Mouse (Mus musculus) liver, embryonic 13.5 days (tissue): ENCODE measurements around the gene Kidins220. TPM values are rescaled to one million over a fixed set of nuclear protein-coding genes. Genes with fewer than 3 reads are reported as not detected.

ENCODE experiments used
- ATAC-seq: fragments of 200-750 bp; cut with Nextera tagmentation; 2 replicates; pipeline ENCODE4 v1.8.0; 2017; ENCODE audit warnings: low read depth, mild to moderate bottlenecking, moderate number of reproducible peaks, moderate library complexity
- DNase-seq: peaks from one replicate; pipeline ENCODE4 v3.0.0; 2022
- H3K27ac ChIP-seq: fragments of 300-500 bp; sonication (generic); 2 replicates; pipeline ENCODE4 v1.5.1; 2015; ENCODE audit warnings: moderate library complexity, mild to moderate bottlenecking, inconsistent platforms
- H3K27me3 ChIP-seq: fragments of 300-500 bp; sonication (generic); 2 replicates; pipeline ENCODE4 v1.6.1; 2015; ENCODE audit warnings: mild to moderate bottlenecking, inconsistent platforms
- H3K36me3 ChIP-seq: fragments of 300-500 bp; sonication (generic); 2 replicates; pipeline ENCODE4 v1.6.1; 2015; ENCODE audit warnings: mild to moderate bottlenecking, inconsistent platforms
- H3K4me1 ChIP-seq: fragments of 300-500 bp; sonication (generic); replicated peaks from 2 replicates; pipeline ENCODE4 v1.6.1; 2015; ENCODE audit warnings: inconsistent platforms
- H3K4me2 ChIP-seq: fragments of 300-500 bp; sonication (generic); 2 replicates; pipeline ENCODE4 v1.6.1; 2015; ENCODE audit warnings: inconsistent platforms, mild to moderate bottlenecking, moderate library complexity
- H3K4me3 ChIP-seq: fragments of 300-500 bp; sonication (generic); replicated peaks from 2 replicates; pipeline ENCODE4 v1.5.1; 2015; ENCODE audit warnings: mild to moderate bottlenecking, inconsistent platforms
- H3K9ac ChIP-seq: fragments of 300-500 bp; sonication (generic); 2 replicates; pipeline ENCODE4 v1.6.1; 2015; ENCODE audit warnings: mild to moderate bottlenecking, inconsistent platforms
- H3K9me3 ChIP-seq: fragments of 300-500 bp; sonication (generic); replicated peaks from 2 replicates; pipeline ENCODE4 v1.6.1; 2016; ENCODE audit warnings: inconsistent platforms
- WGBS: fragments of 180-500 bp; shearing (Covaris S2); methylation state at CpG from one replicate; pipeline ENCODE4 v1.1.7; 2015; ENCODE audit not compliant: insufficient replicate concordance; 5-methylcytosine and 5-hydroxymethylcytosine counted together
- polyA plus RNA-seq: library from polyadenylated mRNA; unstranded; fragments of >200 nt; fragmentation: Nextera tagmentation; extraction: Ambion mirVana; gene quantifications from 2 replicates; pipeline ENCODE4 v1.2.1, GENCODE M21; 2015

The Kidins220 gene
- polyA plus RNA-seq = 6.3 and 8.6 TPM in 2 replicates

DNA sequence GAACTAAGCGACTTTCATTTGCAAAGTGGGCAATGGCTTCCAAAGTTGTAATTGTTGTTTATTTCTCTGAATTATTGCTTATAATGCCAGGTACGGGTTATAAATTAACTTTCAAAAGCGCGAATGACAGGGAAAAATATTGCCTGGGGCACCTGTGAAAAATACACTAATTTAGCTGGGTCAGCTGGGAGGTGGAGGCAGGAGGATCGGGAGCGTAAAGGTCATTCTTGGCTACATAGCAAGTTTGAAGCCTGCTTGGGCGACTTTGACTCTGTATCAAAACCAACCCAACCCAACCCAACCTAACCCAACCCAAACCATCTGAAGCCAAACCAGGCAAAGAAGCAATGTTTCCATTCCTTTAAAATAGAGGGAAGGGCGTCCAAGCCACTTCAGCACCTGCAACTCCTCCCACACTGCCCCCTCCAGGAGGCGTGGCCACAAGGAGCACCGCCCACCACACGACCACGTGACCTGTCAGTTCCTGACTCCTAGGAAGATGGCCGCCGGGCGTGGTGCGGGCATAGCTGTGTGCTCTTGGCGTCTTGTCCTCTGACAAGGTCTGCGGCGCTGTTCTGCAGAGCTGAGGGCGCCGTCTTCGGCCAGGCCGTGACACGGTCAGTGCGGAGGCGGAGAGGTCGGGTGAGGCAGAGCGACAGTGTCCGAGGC is at the start of gene Kidins220:
Kidins220 (plus strand) TSS at position 480 of the 669 bp plus-strand sequence.
- Histone ChIP-seq H3K9ac (peak within 1 kb of the TSS; percentile 86), H3K4me1 (peaks cover 34% of the 10 kb centered on the region), H3K9me3 (no peaks in the 10 kb centered on the region), H3K4me2 (peak within 1 kb of the TSS; percentile 83), H3K27ac (peak within 1 kb of the TSS; percentile 92), H3K27me3 (no peaks in the 10 kb centered on the region), H3K4me3 (peak within 1 kb of the TSS; percentile 89), H3K36me3 (peaks cover 6% of the 10 kb centered on the region; the same call in 1 of the 2 replicates)
- WGBS = 11% methylated on average over 29 of the region's 29 CpGs
- ATAC-seq (peak; percentile 89), DNase-seq (peak; percentile 90)

- H3K9ac ChIP-seq = no peak overlapping the region
- H3K9me3 ChIP-seq = no peaks in the 10 kb centered on the region
- H3K27me3 ChIP-seq = 0 out of 2 replicates have a peak, but pooled peaks cover 5% of the 10 kb centered on the region
- DNase-seq (no peak), ATAC-seq (no peak)
- H3K4me1 ChIP-seq = peaks cover 34% of the 10 kb centered on the region
- no peak overlapping the region for H3K4me3 ChIP-seq
- no peak overlapping the region for H3K4me2 ChIP-seq
- no peak overlapping the region for H3K27ac ChIP-seq
- no peaks in the 10 kb centered on the region for H3K36me3 ChIP-seq
- WGBS = 74% methylated on average over 5 of the region's 5 CpGs
These were observed 49.4 kb upstream of the Kidins220 start for GRCm38 (mm10) chr12:24925276-24925675.

DNA sequence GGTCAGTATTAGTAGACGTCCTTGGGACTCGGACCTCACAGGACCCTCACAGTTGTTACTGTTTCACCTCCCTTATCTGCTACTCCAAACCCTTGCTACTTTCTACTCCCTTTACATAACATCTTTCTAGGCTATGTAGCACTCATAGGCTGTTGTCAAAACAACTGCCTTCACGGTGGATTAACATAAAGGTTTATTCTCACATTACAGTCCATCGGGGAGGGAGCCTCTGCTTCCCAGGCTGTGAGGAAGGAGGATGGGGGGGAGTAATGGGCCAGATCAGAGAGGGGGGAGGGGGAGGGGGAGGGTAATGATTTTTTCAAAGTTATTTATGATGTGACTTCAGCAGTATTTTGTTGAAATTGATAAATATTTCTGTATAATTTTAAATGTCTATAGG is 49.0 kb upstream of the Kidins220 start:
- DNase-seq (no peak), ATAC-seq (no peak)
- 59% methylated on average over 4 of the region's 4 CpGs for WGBS
- H3K4me3 ChIP-seq = no peak overlapping the region
- no peak overlapping the region for H3K9ac ChIP-seq
- H3K4me1 ChIP-seq = peaks cover 35% of the 10 kb centered on the region
- no peaks in the 10 kb centered on the region for H3K36me3 ChIP-seq
- H3K9me3 ChIP-seq = no peaks in the 10 kb centered on the region
- 0 out of 2 replicates have a peak, but pooled peaks cover 5% of the 10 kb centered on the region for H3K27me3 ChIP-seq
- no peak overlapping the region for H3K27ac ChIP-seq
- H3K4me2 ChIP-seq = no peak overlapping the region

DNA sequence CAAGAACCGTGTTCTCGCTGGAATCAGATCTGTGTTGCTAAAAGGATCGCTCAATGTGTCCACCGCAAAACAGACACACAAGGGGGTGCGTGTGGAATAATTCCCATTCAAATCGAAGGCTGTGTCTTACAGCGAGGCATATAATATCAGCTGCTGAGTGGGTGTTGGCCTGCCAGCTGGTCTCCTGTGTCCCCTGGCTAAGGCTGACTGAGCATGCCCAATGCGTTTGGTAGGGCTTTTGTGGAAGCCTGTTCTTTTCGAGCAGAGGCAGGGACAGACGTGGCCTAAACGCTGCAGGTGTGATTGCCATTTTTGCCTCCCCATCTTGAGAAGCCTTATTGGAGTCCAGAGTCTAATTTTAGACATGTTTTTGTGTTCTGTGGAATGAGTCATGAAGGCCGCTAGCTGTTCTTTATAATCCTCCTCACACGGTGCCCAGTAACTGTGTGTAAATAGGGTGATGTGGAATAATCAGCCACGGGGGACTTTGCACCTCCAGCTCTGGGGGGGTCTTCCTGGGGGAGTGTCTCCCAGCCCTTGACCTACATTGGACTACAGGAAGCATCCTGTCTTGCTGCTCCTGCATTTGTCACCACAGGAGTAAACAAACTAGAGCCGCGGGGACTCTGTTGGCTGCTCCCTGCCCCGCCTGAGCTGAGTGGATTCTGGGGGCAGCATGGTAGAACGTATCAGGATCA is 46.5 kb upstream of the Kidins220 start:
- Histone ChIP-seq H3K27me3 (0 out of 2 replicates have a peak, but pooled peaks cover 5% of the 10 kb centered on the region), H3K36me3 (no peaks in the 10 kb centered on the region), H3K27ac (no peak overlapping the region), H3K4me2 (no peak overlapping the region), H3K9ac (no peak overlapping the region), H3K9me3 (no peaks in the 10 kb centered on the region), H3K4me1 (peaks cover 46% of the 10 kb centered on the region), H3K4me3 (no peak overlapping the region)
- no peak for DNase-seq
- ATAC-seq = no peak
- 71% methylated on average over 18 of the region's 18 CpGs for WGBS

DNA sequence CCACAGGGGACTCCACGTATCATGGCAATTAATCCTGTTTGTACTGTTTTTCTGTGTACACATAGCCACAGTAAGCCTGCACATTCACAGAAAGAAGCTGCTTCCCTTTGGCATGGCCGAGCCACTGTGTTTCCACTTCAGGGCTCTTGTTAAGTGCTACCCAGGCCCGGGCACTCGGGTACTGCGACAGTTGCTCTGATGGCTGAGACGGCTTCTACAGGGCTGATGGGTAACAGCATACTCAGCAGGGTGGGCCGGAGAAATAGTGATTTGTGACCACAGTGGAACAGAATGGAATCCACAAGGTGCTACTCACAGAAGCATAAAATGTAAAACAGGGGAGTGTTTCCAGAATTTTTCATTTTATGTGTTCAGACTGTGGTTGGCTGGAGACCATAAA is 45.7 kb upstream of the Kidins220 start:
- 81% methylated on average over 7 of the region's 7 CpGs for WGBS
- H3K4me3 ChIP-seq = no peak overlapping the region
- DNase-seq (no peak), ATAC-seq (no peak)
- H3K9ac ChIP-seq = no peak overlapping the region
- no peak overlapping the region for H3K4me2 ChIP-seq
- no peak overlapping the region for H3K27ac ChIP-seq
- peaks cover 38% of the 10 kb centered on the region for H3K4me1 ChIP-seq
- H3K36me3 ChIP-seq = no peaks in the 10 kb centered on the region
- 0 out of 2 replicates have a peak, but pooled peaks cover 5% of the 10 kb centered on the region for H3K27me3 ChIP-seq
- H3K9me3 ChIP-seq = no peaks in the 10 kb centered on the region

DNA sequence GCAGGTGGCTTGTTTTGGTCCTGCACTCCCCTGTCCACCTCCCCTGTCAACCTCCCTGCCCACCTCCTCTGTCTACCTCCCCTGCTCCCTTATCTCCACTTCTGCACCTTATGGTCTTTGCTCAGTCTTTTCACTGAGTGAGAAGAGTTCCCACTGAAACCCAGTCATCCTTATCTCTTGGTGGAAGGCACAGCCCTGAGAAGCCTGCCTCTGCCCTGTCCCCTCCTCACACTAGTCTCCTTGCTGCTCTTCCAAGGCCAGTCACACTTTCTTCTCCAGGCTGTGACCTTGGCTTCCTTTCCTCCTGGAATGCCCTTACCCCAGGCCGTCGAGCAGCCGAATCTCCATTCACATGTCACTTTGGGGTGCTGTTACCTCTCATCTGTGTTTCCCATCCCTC is 44.0 kb upstream of the Kidins220 start:
- Histone ChIP-seq H3K4me3 (no peak overlapping the region), H3K36me3 (no peaks in the 10 kb centered on the region), H3K27me3 (0 out of 2 replicates have a peak, but pooled peaks cover under 1% of the 10 kb centered on the region), H3K4me1 (peaks cover 31% of the 10 kb centered on the region), H3K9ac (no peak overlapping the region; the same call in 1 of the 2 replicates), H3K4me2 (peak overlapping the region; percentile 16; the same call in 1 of the 2 replicates), H3K9me3 (no peaks in the 10 kb centered on the region), H3K27ac (peak overlapping the region; percentile 11; the same call in 1 of the 2 replicates)
- peak; percentile 94 for ATAC-seq
- DNase-seq = peak; percentile 38
- 56% methylated on average over 3 of the region's 3 CpGs for WGBS

GRCm38 (mm10) chr12:24932120-24932519 is 42.6 kb upstream of the Kidins220 start:
- no peak overlapping the region for H3K4me2 ChIP-seq
- no peak for DNase-seq
- no peak overlapping the region for H3K4me3 ChIP-seq
- H3K36me3 ChIP-seq = no peaks in the 10 kb centered on the region
- H3K9me3 ChIP-seq = no peaks in the 10 kb centered on the region
- H3K4me1 ChIP-seq = peaks cover 38% of the 10 kb centered on the region
- ATAC-seq = no peak
- WGBS = 80% methylated on average over 6 of the region's 6 CpGs
- H3K27ac ChIP-seq = no peak overlapping the region
- no peaks in the 10 kb centered on the region for H3K27me3 ChIP-seq
- no peak overlapping the region for H3K9ac ChIP-seq

DNA sequence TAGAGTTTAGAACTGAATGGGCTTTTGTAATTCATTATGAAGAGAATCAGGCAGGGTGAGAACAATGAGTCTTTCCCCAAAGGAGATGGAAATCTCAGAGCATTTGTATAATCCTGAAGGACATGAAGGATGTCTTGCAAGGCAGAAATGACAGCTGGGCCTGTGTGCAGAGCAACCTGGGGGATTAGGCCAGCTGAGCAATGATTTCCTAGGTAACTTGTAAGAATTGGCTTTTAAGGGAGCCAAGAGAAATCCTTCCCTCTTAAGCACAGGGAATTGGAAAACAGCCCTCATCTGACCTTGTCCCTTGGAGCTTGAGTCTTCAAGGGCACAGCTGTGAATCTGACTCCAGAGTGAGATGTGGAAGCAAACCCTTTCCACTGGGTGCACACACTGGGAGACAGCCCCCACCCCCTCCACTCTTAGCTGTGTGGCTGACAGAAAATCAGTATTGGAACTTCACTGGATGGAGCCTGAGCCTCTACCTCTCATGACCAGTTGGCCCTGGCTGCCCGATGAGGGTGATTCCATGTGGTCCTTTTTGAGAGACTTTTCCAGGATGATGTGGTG is 41.4 kb upstream of the Kidins220 start:
- H3K4me2 ChIP-seq = no peak overlapping the region
- H3K9me3 ChIP-seq = no peaks in the 10 kb centered on the region
- WGBS = 91% methylated on average over 1 of the region's 1 CpGs
- H3K36me3 ChIP-seq = no peaks in the 10 kb centered on the region
- H3K4me1 ChIP-seq = peaks cover 43% of the 10 kb centered on the region
- no peak overlapping the region for H3K9ac ChIP-seq
- H3K27ac ChIP-seq = no peak overlapping the region
- ATAC-seq (no peak), DNase-seq (no peak)
- H3K27me3 ChIP-seq = no peaks in the 10 kb centered on the region
- H3K4me3 ChIP-seq = no peak overlapping the region

DNA sequence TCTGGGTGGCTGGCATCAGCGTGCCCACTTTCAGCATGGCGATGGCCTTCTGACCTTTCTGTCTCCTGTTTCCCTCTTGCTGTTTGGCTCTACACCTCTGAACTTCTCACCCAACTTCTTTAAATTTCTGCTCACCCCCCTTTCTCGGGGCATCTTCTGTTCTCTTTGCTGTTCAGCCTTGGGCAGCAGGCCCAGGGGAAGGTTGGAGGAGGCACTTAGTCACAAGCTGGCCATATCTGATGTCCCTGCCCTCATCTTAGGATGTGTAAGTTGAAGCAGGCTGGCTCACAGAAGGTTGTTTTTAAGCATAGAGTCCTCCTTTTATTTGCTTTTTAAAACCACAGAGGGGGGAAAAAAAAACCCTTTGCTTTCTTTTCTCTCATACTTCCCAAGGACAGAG is 40.7 kb upstream of the Kidins220 start:
- WGBS = 74% methylated on average over 3 of the region's 3 CpGs

DNA sequence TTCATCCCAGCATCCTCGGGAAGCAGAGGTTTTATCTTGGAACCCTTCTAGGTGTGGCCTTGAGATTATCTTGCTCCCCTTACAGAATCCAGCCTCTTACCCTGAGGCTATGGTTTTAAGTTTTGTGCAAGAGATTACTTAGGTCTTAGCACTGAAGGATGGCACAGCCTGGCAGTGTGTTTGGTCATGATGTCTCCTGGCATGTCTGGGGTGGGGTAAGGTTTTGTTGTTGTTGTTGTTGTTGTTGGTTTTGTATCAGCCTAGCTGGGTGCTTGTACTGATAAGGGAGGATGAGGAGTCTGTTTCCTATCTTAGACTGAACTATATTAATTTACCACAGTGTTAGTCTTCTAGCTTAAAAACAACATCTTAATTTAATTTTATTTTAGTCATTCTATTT is 38.4 kb upstream of the Kidins220 start:
- Histone ChIP-seq H3K4me1 (peaks cover 30% of the 10 kb centered on the region), H3K36me3 (no peaks in the 10 kb centered on the region), H3K9ac (no peak overlapping the region), H3K9me3 (no peaks in the 10 kb centered on the region), H3K4me3 (no peak overlapping the region), H3K4me2 (no peak overlapping the region), H3K27me3 (no peaks in the 10 kb centered on the region), H3K27ac (no peak overlapping the region)
- WGBS = 14% methylated on average over 1 of the region's 1 CpGs
- DNase-seq (no peak), ATAC-seq (no peak)

More for the DNA sequence above, 40.7 kb upstream of the Kidins220 start:
- Histone ChIP-seq H3K27ac (no peak overlapping the region), H3K4me3 (no peak overlapping the region), H3K4me1 (peaks cover 38% of the 10 kb centered on the region), H3K9me3 (no peaks in the 10 kb centered on the region), H3K36me3 (no peaks in the 10 kb centered on the region), H3K27me3 (no peaks in the 10 kb centered on the region), H3K4me2 (no peak overlapping the region), H3K9ac (no peak overlapping the region)
- ATAC-seq = no peak
- DNase-seq = no peak

- Histone ChIP-seq H3K4me1 (peaks cover 48% of the 10 kb centered on the region), H3K4me2 (no peak overlapping the region), H3K36me3 (no peaks in the 10 kb centered on the region), H3K9me3 (no peaks in the 10 kb centered on the region), H3K27me3 (no peaks in the 10 kb centered on the region), H3K9ac (no peak overlapping the region), H3K27ac (no peak overlapping the region), H3K4me3 (no peak overlapping the region)
- DNase-seq (peak; percentile 73), ATAC-seq (no peak)
- 61% methylated on average over 8 of the region's 8 CpGs for WGBS
These were observed 35.4 kb upstream of the Kidins220 start for GRCm38 (mm10) chr12:24939372-24939771.
